Mouse (Mus musculus): ENCODE measurements around the gene Tgfbr2. TPM values are rescaled to one million over a fixed set of nuclear protein-coding genes. Genes with fewer than 3 reads are reported as not detected.
"Not testable (repeated sequence)": the region's sequence is repeated elsewhere in the genome, so short reads cannot be mapped to it uniquely, and the experiment has no call there.

Gene Tgfbr2
- polyA plus RNA-seq, 1 experiment from 2014 or later: 12.8 TPM

- Histone ChIP-seq H3K36me3 (replicated peaks; ENCODE audit: control insufficient read depth, insufficient read depth, low read depth, low read length) (no peaks in the 10 kb centered on the region), H3K4me1 (ENCODE audit: control insufficient read depth, insufficient read depth, low read length) (no peaks in the 10 kb centered on the region), H3K9ac (replicated peaks; ENCODE audit: low read length) (no peak overlapping the region), H3K4me2 (ENCODE audit: low read depth, low read length) (no peak overlapping the region), H3K9me3 (replicated peaks; ENCODE audit: control insufficient read depth, low read length) (no peaks in the 10 kb centered on the region), H3K27me3 (ENCODE audit: control insufficient read depth, insufficient read depth, low read length) (no peaks in the 10 kb centered on the region), H3K27ac (replicated peaks; ENCODE audit: low read depth, low read length) (no peak overlapping the region), H3K4me3 (ENCODE audit: low read depth, low read length) (no peak overlapping the region)
- ATAC-seq (replicated peaks; ENCODE audit: insufficient number of reproducible peaks, low FRiP score, low TSS enrichment, low read depth): no peak
- 74% methylated on average over 4 of the region's 4 CpGs for WGBS
- no peak for DNase-seq (ENCODE audit: low spot score)
Measured at GRCm38 (mm10) chr9:116076163-116076562, 99.0 kb downstream of the Tgfbr2 start.

- not testable (repeated sequence) for DNase-seq (ENCODE audit: low spot score); H3K4me3 ChIP-seq (ENCODE audit: low read depth, low read length); ATAC-seq (replicated peaks; ENCODE audit: insufficient number of reproducible peaks, low FRiP score, low TSS enrichment, low read depth); H3K36me3 ChIP-seq (replicated peaks; ENCODE audit: control insufficient read depth, insufficient read depth, low read depth, low read length); H3K4me1 ChIP-seq (ENCODE audit: control insufficient read depth, insufficient read depth, low read length); H3K9me3 ChIP-seq (replicated peaks; ENCODE audit: control insufficient read depth, low read length); H3K9ac ChIP-seq (replicated peaks; ENCODE audit: low read length); H3K4me2 ChIP-seq (ENCODE audit: low read depth, low read length); H3K27ac ChIP-seq (replicated peaks; ENCODE audit: low read depth, low read length); H3K27me3 ChIP-seq (ENCODE audit: control insufficient read depth, insufficient read depth, low read length)
- 93% methylated on average over 1 of the region's 1 CpGs for WGBS
Measured at GRCm38 (mm10) chr9:116071561-116071960, 103.6 kb downstream of the Tgfbr2 start.

- Histone ChIP-seq H3K9me3 (replicated peaks; ENCODE audit: control insufficient read depth, low read length) (no peaks in the 10 kb centered on the region), H3K27me3 (ENCODE audit: control insufficient read depth, insufficient read depth, low read length) (no peaks in the 10 kb centered on the region), H3K36me3 (replicated peaks; ENCODE audit: control insufficient read depth, insufficient read depth, low read depth, low read length) (no peaks in the 10 kb centered on the region), H3K4me3 (ENCODE audit: low read depth, low read length) (no peak overlapping the region), H3K9ac (replicated peaks; ENCODE audit: low read length) (no peak overlapping the region), H3K4me1 (ENCODE audit: control insufficient read depth, insufficient read depth, low read length) (no peaks in the 10 kb centered on the region), H3K4me2 (ENCODE audit: low read depth, low read length) (no peak overlapping the region), H3K27ac (replicated peaks; ENCODE audit: low read depth, low read length) (no peak overlapping the region)
- DNase-seq (ENCODE audit: low spot score) (no peak), ATAC-seq (replicated peaks; ENCODE audit: insufficient number of reproducible peaks, low FRiP score, low TSS enrichment, low read depth) (no peak)
- 92% methylated on average over 17 of the region's 17 CpGs for WGBS
Measured at GRCm38 (mm10) chr9:116064774-116065173, 110.4 kb downstream of the Tgfbr2 start.

GRCm38 (mm10) chr9:116060691-116061090 is 114.5 kb downstream of the Tgfbr2 start:
- H3K27ac ChIP-seq (replicated peaks; ENCODE audit: low read depth, low read length): no peak overlapping the region
- peak; percentile 62 for DNase-seq (ENCODE audit: low spot score)

GRCm38 (mm10) chr9:116059156-116059555 is 116.0 kb downstream of the Tgfbr2 start:
- ATAC-seq (replicated peaks; ENCODE audit: insufficient number of reproducible peaks, low FRiP score, low TSS enrichment, low read depth) (no peak), DNase-seq (ENCODE audit: low spot score) (no peak)
- no peak overlapping the region for H3K27ac ChIP-seq (replicated peaks; ENCODE audit: low read depth, low read length)
- H3K27me3 ChIP-seq (ENCODE audit: control insufficient read depth, insufficient read depth, low read length): no peaks in the 10 kb centered on the region
- no peak overlapping the region for H3K4me2 ChIP-seq (ENCODE audit: low read depth, low read length)
- 76% methylated on average over 4 of the region's 4 CpGs for WGBS
- H3K4me1 ChIP-seq (ENCODE audit: control insufficient read depth, insufficient read depth, low read length): no peaks in the 10 kb centered on the region
- no peak overlapping the region for H3K4me3 ChIP-seq (ENCODE audit: low read depth, low read length)
- no peaks in the 10 kb centered on the region for H3K9me3 ChIP-seq (replicated peaks; ENCODE audit: control insufficient read depth, low read length)
- H3K9ac ChIP-seq (replicated peaks; ENCODE audit: low read length): no peak overlapping the region
- H3K36me3 ChIP-seq (replicated peaks; ENCODE audit: control insufficient read depth, insufficient read depth, low read depth, low read length): no peaks in the 10 kb centered on the region

More at GRCm38 (mm10) chr9:116060691-116061090, 114.5 kb downstream of the Tgfbr2 start:
- Histone ChIP-seq H3K9me3 (replicated peaks; ENCODE audit: control insufficient read depth, low read length) (no peaks in the 10 kb centered on the region), H3K4me2 (ENCODE audit: low read depth, low read length) (no peak overlapping the region), H3K36me3 (replicated peaks; ENCODE audit: control insufficient read depth, insufficient read depth, low read depth, low read length) (no peaks in the 10 kb centered on the region), H3K9ac (replicated peaks; ENCODE audit: low read length) (no peak overlapping the region), H3K4me1 (ENCODE audit: control insufficient read depth, insufficient read depth, low read length) (no peaks in the 10 kb centered on the region), H3K4me3 (ENCODE audit: low read depth, low read length) (no peak overlapping the region), H3K27me3 (ENCODE audit: control insufficient read depth, insufficient read depth, low read length) (no peaks in the 10 kb centered on the region)
- ATAC-seq (replicated peaks; ENCODE audit: insufficient number of reproducible peaks, low FRiP score, low TSS enrichment, low read depth): no peak
- WGBS: 9% methylated on average over 4 of the region's 4 CpGs

- no peak overlapping the region for H3K27ac ChIP-seq (replicated peaks; ENCODE audit: low read depth, low read length)
- WGBS: 90% methylated on average over 4 of the region's 4 CpGs
- H3K4me2 ChIP-seq (ENCODE audit: low read depth, low read length): no peak overlapping the region
- H3K4me1 ChIP-seq (ENCODE audit: control insufficient read depth, insufficient read depth, low read length): no peaks in the 10 kb centered on the region
- H3K36me3 ChIP-seq (replicated peaks; ENCODE audit: control insufficient read depth, insufficient read depth, low read depth, low read length): no peaks in the 10 kb centered on the region
- H3K9me3 ChIP-seq (replicated peaks; ENCODE audit: control insufficient read depth, low read length): no peaks in the 10 kb centered on the region
- no peaks in the 10 kb centered on the region for H3K27me3 ChIP-seq (ENCODE audit: control insufficient read depth, insufficient read depth, low read length)
- ATAC-seq (replicated peaks; ENCODE audit: insufficient number of reproducible peaks, low FRiP score, low TSS enrichment, low read depth): no peak
- H3K4me3 ChIP-seq (ENCODE audit: low read depth, low read length): no peak overlapping the region
- H3K9ac ChIP-seq (replicated peaks; ENCODE audit: low read length): no peak overlapping the region
- DNase-seq (ENCODE audit: low spot score): no peak
Measured at GRCm38 (mm10) chr9:116058475-116058874, 116.7 kb downstream of the Tgfbr2 start.

- no peak overlapping the region for H3K27ac ChIP-seq (replicated peaks; ENCODE audit: low read depth, low read length)
- H3K9ac ChIP-seq (replicated peaks; ENCODE audit: low read length): no peak overlapping the region
- ATAC-seq (replicated peaks; ENCODE audit: insufficient number of reproducible peaks, low FRiP score, low TSS enrichment, low read depth) (no peak), DNase-seq (ENCODE audit: low spot score) (no peak)
- H3K4me2 ChIP-seq (ENCODE audit: low read depth, low read length): no peak overlapping the region
- no peaks in the 10 kb centered on the region for H3K4me1 ChIP-seq (ENCODE audit: control insufficient read depth, insufficient read depth, low read length)
- no peaks in the 10 kb centered on the region for H3K27me3 ChIP-seq (ENCODE audit: control insufficient read depth, insufficient read depth, low read length)
- 85% methylated on average over 8 of the region's 8 CpGs for WGBS
- H3K9me3 ChIP-seq (replicated peaks; ENCODE audit: control insufficient read depth, low read length): no peaks in the 10 kb centered on the region
- no peak overlapping the region for H3K4me3 ChIP-seq (ENCODE audit: low read depth, low read length)
- H3K36me3 ChIP-seq (replicated peaks; ENCODE audit: control insufficient read depth, insufficient read depth, low read depth, low read length): no peaks in the 10 kb centered on the region
Measured at GRCm38 (mm10) chr9:116053976-116054375, 121.2 kb downstream of the Tgfbr2 start.

- Histone ChIP-seq H3K4me2 (ENCODE audit: low read depth, low read length) (no peak overlapping the region), H3K36me3 (replicated peaks; ENCODE audit: control insufficient read depth, insufficient read depth, low read depth, low read length) (no peaks in the 10 kb centered on the region), H3K9me3 (replicated peaks; ENCODE audit: control insufficient read depth, low read length) (no peaks in the 10 kb centered on the region), H3K9ac (replicated peaks; ENCODE audit: low read length) (no peak overlapping the region), H3K4me1 (ENCODE audit: control insufficient read depth, insufficient read depth, low read length) (no peaks in the 10 kb centered on the region), H3K27me3 (ENCODE audit: control insufficient read depth, insufficient read depth, low read length) (no peaks in the 10 kb centered on the region), H3K4me3 (ENCODE audit: low read depth, low read length) (no peak overlapping the region), H3K27ac (replicated peaks; ENCODE audit: low read depth, low read length) (no peak overlapping the region)
- DNase-seq (ENCODE audit: low spot score) (no peak), ATAC-seq (replicated peaks; ENCODE audit: insufficient number of reproducible peaks, low FRiP score, low TSS enrichment, low read depth) (no peak)
- 97% methylated on average over 1 of the region's 1 CpGs for WGBS
Measured at GRCm38 (mm10) chr9:116049985-116050384, 125.2 kb downstream of the Tgfbr2 start.
